Mouse (Mus musculus): ENCODE results near the gene Krtap4-2. TPM values are rescaled to one million over a fixed set of nuclear protein-coding genes. Genes with fewer than 3 reads are reported as not detected.

Gene Krtap4-2
- polyA plus RNA-seq, 2 experiments, result not detected

DNA sequence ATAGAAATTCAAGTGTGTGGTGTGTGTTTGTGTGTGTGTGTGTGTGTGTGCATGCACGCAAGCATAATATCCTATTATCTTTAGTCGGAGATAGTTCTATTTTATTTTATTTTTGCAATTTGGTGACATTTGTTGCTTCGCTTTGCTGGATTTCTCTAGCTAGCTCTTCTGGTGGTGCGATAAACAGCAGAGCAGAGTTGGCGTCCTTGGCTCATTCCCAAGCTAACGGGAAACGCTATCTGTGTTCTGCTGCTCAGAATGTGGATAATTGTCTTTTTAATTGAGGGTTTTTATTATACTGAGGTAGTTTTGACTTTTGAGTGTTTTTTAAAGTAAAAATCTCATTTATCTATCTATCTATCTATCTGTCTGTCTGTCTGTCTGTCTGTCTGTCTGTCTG lies 49.8 kb downstream of the Krtap4-2 start:
- H3K27ac ChIP-seq (replicated peaks; ENCODE audit: low read depth, low read length), result no peak overlapping the region
- no peaks in the 10 kb centered on the region for H3K4me1 ChIP-seq (ENCODE audit: control insufficient read depth, insufficient read depth, low read length)
- no peak for DNase-seq (ENCODE audit: low spot score)
- no peak for TF ChIP-seq POLR2A (IDR thresholded peaks at IDR 0.05; ENCODE audit: borderline replicate concordance, extremely low read depth, insufficient read depth, insufficient read length)
- WGBS, result 90% methylated on average over 7 of the region's 7 CpGs
- H3K4me3 ChIP-seq (replicated peaks; ENCODE audit: low read length), result no peak overlapping the region
- no peaks in the 10 kb centered on the region for H3K9me3 ChIP-seq (ENCODE audit: control insufficient read depth, low read length)
- no peaks in the 10 kb centered on the region for H3K36me3 ChIP-seq (ENCODE audit: control insufficient read depth, insufficient read depth, low read length)
- no peak overlapping the region for H3K4me2 ChIP-seq (replicated peaks; ENCODE audit: low read depth, low read length, severe bottlenecking)
- no peaks in the 10 kb centered on the region for H3K27me3 ChIP-seq (ENCODE audit: control insufficient read depth, insufficient read depth, low read length)
- no peak overlapping the region for H3K9ac ChIP-seq (ENCODE audit: low read depth, low read length, severe bottlenecking)
- ATAC-seq (ENCODE audit: low FRiP score, low read depth), result no peak

Other genes starting within 250 kb of the Krtap4-2 start
Only the 30 nearest of the 39 such genes appear.
- gene Krt23, start 141.9 kb downstream of the Krtap4-2 start, polyA plus RNA-seq (2012; rRNA removed), result 0.51 and 1.2 TPM in 2 replicates
- 2.7 and 3.7 TPM in 2 replicates for gene Krt23, start 141.9 kb downstream of the Krtap4-2 start, polyA plus RNA-seq (2014; fragmentation: Nextera tagmentation; extraction: Ambion mirVana)
- gene Krt39, start 113.7 kb downstream of the Krtap4-2 start, polyA plus RNA-seq (2012; rRNA removed), result not detected in 2 replicates
- not detected in 2 replicates for gene Krt39, start 113.7 kb downstream of the Krtap4-2 start, polyA plus RNA-seq (2014; fragmentation: Nextera tagmentation; extraction: Ambion mirVana)
- gene Krt40, start 91.9 kb downstream of the Krtap4-2 start, polyA plus RNA-seq (2012; rRNA removed), result not detected in 2 replicates
- gene Krt40, start 91.9 kb downstream of the Krtap4-2 start, polyA plus RNA-seq (2014; fragmentation: Nextera tagmentation; extraction: Ambion mirVana), result not detected in 2 replicates
- 0.09 TPM in 1 of 2 replicates, not detected in the other for gene Krtap3-3, start 84.2 kb downstream of the Krtap4-2 start, polyA plus RNA-seq (2012; rRNA removed)
- gene Krtap3-3, start 84.2 kb downstream of the Krtap4-2 start, polyA plus RNA-seq (2014; fragmentation: Nextera tagmentation; extraction: Ambion mirVana), result not detected in 2 replicates
- not detected in 2 replicates for gene Krtap3-2, start 78.2 kb downstream of the Krtap4-2 start, polyA plus RNA-seq (2012; rRNA removed)
- gene Krtap3-2, start 78.2 kb downstream of the Krtap4-2 start, polyA plus RNA-seq (2014; fragmentation: Nextera tagmentation; extraction: Ambion mirVana), result not detected in 2 replicates
- gene Gm11939, start 75.6 kb downstream of the Krtap4-2 start, polyA plus RNA-seq (2012; rRNA removed), result not detected in 2 replicates
- not detected in 2 replicates for gene Gm11939, start 75.6 kb downstream of the Krtap4-2 start, polyA plus RNA-seq (2014; fragmentation: Nextera tagmentation; extraction: Ambion mirVana)
- not detected in 2 replicates for gene Krtap3-1, start 68.5 kb downstream of the Krtap4-2 start, polyA plus RNA-seq (2012; rRNA removed)
- gene Krtap3-1, start 68.5 kb downstream of the Krtap4-2 start, polyA plus RNA-seq (2014; fragmentation: Nextera tagmentation; extraction: Ambion mirVana), result not detected in 2 replicates
- not detected in 2 replicates for gene Krtap1-5, start 54.1 kb downstream of the Krtap4-2 start, polyA plus RNA-seq (2012; rRNA removed)
- not detected in 2 replicates for gene Krtap1-5, start 54.1 kb downstream of the Krtap4-2 start, polyA plus RNA-seq (2014; fragmentation: Nextera tagmentation; extraction: Ambion mirVana)
- not detected in 2 replicates for gene Krtap1-4, start 51.4 kb downstream of the Krtap4-2 start, polyA plus RNA-seq (2012; rRNA removed)
- gene Krtap1-4, start 51.4 kb downstream of the Krtap4-2 start, polyA plus RNA-seq (2014; fragmentation: Nextera tagmentation; extraction: Ambion mirVana), result not detected in 2 replicates
- not detected in 2 replicates for gene Krtap1-3, start 43.7 kb downstream of the Krtap4-2 start, polyA plus RNA-seq (2012; rRNA removed)
- not detected in 2 replicates for gene Krtap1-3, start 43.7 kb downstream of the Krtap4-2 start, polyA plus RNA-seq (2014; fragmentation: Nextera tagmentation; extraction: Ambion mirVana)
- gene Krtap9-3, start 37.0 kb downstream of the Krtap4-2 start, polyA plus RNA-seq (2012; rRNA removed), result not detected in 2 replicates
- gene Krtap9-3, start 37.0 kb downstream of the Krtap4-2 start, polyA plus RNA-seq (2014; fragmentation: Nextera tagmentation; extraction: Ambion mirVana), result not detected in 2 replicates
- not detected in 2 replicates for gene Gm11938, start 31.8 kb downstream of the Krtap4-2 start, polyA plus RNA-seq (2012; rRNA removed)
- gene Gm11938, start 31.8 kb downstream of the Krtap4-2 start, polyA plus RNA-seq (2014; fragmentation: Nextera tagmentation; extraction: Ambion mirVana), result not detected in 2 replicates
- gene Gm11937, start 24.9 kb downstream of the Krtap4-2 start, polyA plus RNA-seq (2012; rRNA removed), result not detected in 2 replicates
- not detected in 2 replicates for gene Gm11937, start 24.9 kb downstream of the Krtap4-2 start, polyA plus RNA-seq (2014; fragmentation: Nextera tagmentation; extraction: Ambion mirVana)
- gene Krtap2-4, start 20.2 kb downstream of the Krtap4-2 start, polyA plus RNA-seq (2012; rRNA removed), result not detected in 2 replicates
- not detected in 2 replicates for gene Krtap2-4, start 20.2 kb downstream of the Krtap4-2 start, polyA plus RNA-seq (2014; fragmentation: Nextera tagmentation; extraction: Ambion mirVana)
- not detected in 2 replicates for gene Gm11562, start 14.6 kb downstream of the Krtap4-2 start, polyA plus RNA-seq (2012; rRNA removed)
- gene Gm11562, start 14.6 kb downstream of the Krtap4-2 start, polyA plus RNA-seq (2014; fragmentation: Nextera tagmentation; extraction: Ambion mirVana), result not detected in 2 replicates
- gene Krtap4-1, start 6.8 kb downstream of the Krtap4-2 start, polyA plus RNA-seq (2012; rRNA removed), result not detected in 2 replicates
- not detected in 2 replicates for gene Krtap4-1, start 6.8 kb downstream of the Krtap4-2 start, polyA plus RNA-seq (2014; fragmentation: Nextera tagmentation; extraction: Ambion mirVana)
- gene Krtap4-7, start 9.0 kb upstream of the Krtap4-2 start, polyA plus RNA-seq (2012; rRNA removed), result not detected in 2 replicates
- not detected in 2 replicates for gene Krtap4-7, start 9.0 kb upstream of the Krtap4-2 start, polyA plus RNA-seq (2014; fragmentation: Nextera tagmentation; extraction: Ambion mirVana)
- not detected in 2 replicates for gene Gm11555, start 15.2 kb upstream of the Krtap4-2 start, polyA plus RNA-seq (2012; rRNA removed)
- not detected in 2 replicates for gene Gm11555, start 15.2 kb upstream of the Krtap4-2 start, polyA plus RNA-seq (2014; fragmentation: Nextera tagmentation; extraction: Ambion mirVana)
- gene Gm11563, start 23.9 kb upstream of the Krtap4-2 start, polyA plus RNA-seq (2012; rRNA removed), result not detected in 2 replicates
- not detected in 2 replicates for gene Gm11563, start 23.9 kb upstream of the Krtap4-2 start, polyA plus RNA-seq (2014; fragmentation: Nextera tagmentation; extraction: Ambion mirVana)
- gene Krtap4-6, start 30.9 kb upstream of the Krtap4-2 start, polyA plus RNA-seq (2012; rRNA removed), result not detected in 2 replicates
- gene Krtap4-6, start 30.9 kb upstream of the Krtap4-2 start, polyA plus RNA-seq (2014; fragmentation: Nextera tagmentation; extraction: Ambion mirVana), result not detected in 2 replicates
- gene Gm14190, start 55.7 kb upstream of the Krtap4-2 start, polyA plus RNA-seq (2012; rRNA removed), result not detected in 2 replicates
- gene Gm14190, start 55.7 kb upstream of the Krtap4-2 start, polyA plus RNA-seq (2014; fragmentation: Nextera tagmentation; extraction: Ambion mirVana), result not detected in 2 replicates
- not detected in 2 replicates for gene Gm14180, start 99.2 kb upstream of the Krtap4-2 start, polyA plus RNA-seq (2012; rRNA removed)
- gene Gm14180, start 99.2 kb upstream of the Krtap4-2 start, polyA plus RNA-seq (2014; fragmentation: Nextera tagmentation; extraction: Ambion mirVana), result not detected in 2 replicates
- not detected in 2 replicates for gene Gm11595, start 137.8 kb upstream of the Krtap4-2 start, polyA plus RNA-seq (2012; rRNA removed)
- not detected in 2 replicates for gene Gm11595, start 137.8 kb upstream of the Krtap4-2 start, polyA plus RNA-seq (2014; fragmentation: Nextera tagmentation; extraction: Ambion mirVana)
- not detected in 2 replicates for gene Krtap4-8, start 145.6 kb upstream of the Krtap4-2 start, polyA plus RNA-seq (2012; rRNA removed)
- gene Krtap4-8, start 145.6 kb upstream of the Krtap4-2 start, polyA plus RNA-seq (2014; fragmentation: Nextera tagmentation; extraction: Ambion mirVana), result not detected in 2 replicates
- gene Krtap4-9, start 150.1 kb upstream of the Krtap4-2 start, polyA plus RNA-seq (2012; rRNA removed), result not detected in 2 replicates
- gene Krtap4-9, start 150.1 kb upstream of the Krtap4-2 start, polyA plus RNA-seq (2014; fragmentation: Nextera tagmentation; extraction: Ambion mirVana), result not detected in 2 replicates
- gene Gm11596, start 158.4 kb upstream of the Krtap4-2 start, polyA plus RNA-seq (2012; rRNA removed), result not detected in 2 replicates
- gene Gm11596, start 158.4 kb upstream of the Krtap4-2 start, polyA plus RNA-seq (2014; fragmentation: Nextera tagmentation; extraction: Ambion mirVana), result not detected in 2 replicates
- not detected in 2 replicates for gene Gm11569, start 163.8 kb upstream of the Krtap4-2 start, polyA plus RNA-seq (2012; rRNA removed)
- not detected in 2 replicates for gene Gm11569, start 163.8 kb upstream of the Krtap4-2 start, polyA plus RNA-seq (2014; fragmentation: Nextera tagmentation; extraction: Ambion mirVana)
- gene Gm11554, start 169.4 kb upstream of the Krtap4-2 start, polyA plus RNA-seq (2012; rRNA removed), result not detected in 2 replicates
- not detected in 2 replicates for gene Gm11554, start 169.4 kb upstream of the Krtap4-2 start, polyA plus RNA-seq (2014; fragmentation: Nextera tagmentation; extraction: Ambion mirVana)
- gene Krtap4-13, start 174.8 kb upstream of the Krtap4-2 start, polyA plus RNA-seq (2012; rRNA removed), result not detected in 2 replicates
- not detected in 2 replicates for gene Krtap4-13, start 174.8 kb upstream of the Krtap4-2 start, polyA plus RNA-seq (2014; fragmentation: Nextera tagmentation; extraction: Ambion mirVana)
- 0.12 TPM in 1 of 2 replicates, not detected in the other for gene Gm11564, start 180.6 kb upstream of the Krtap4-2 start, polyA plus RNA-seq (2012; rRNA removed)
- not detected in 2 replicates for gene Gm11564, start 180.6 kb upstream of the Krtap4-2 start, polyA plus RNA-seq (2014; fragmentation: Nextera tagmentation; extraction: Ambion mirVana)

Measured in limb, embryonic 14.5 days (tissue).